Mouse (Mus musculus) stomach, postnatal 0 days (tissue): ENCODE results near the gene Ccr2. TPM values are rescaled to one million over a fixed set of nuclear protein-coding genes. Genes with fewer than 3 reads are reported as not detected.
"Not testable (repeated sequence)": the region's sequence is repeated elsewhere in the genome, so short reads cannot be mapped to it uniquely, and the experiment has no call there.

ENCODE experiments used
- ATAC-seq: fragments of 200-750 bp; cut with Nextera tagmentation; 2 replicates; pipeline ENCODE4 v1.8.0; 2017; ENCODE audit not compliant: low FRiP score, low TSS enrichment
- DNase-seq: peaks from one replicate; pipeline ENCODE4 v3.0.0-alpha.2; 2016; ENCODE audit warnings: low spot score
- H3K27ac ChIP-seq: fragments of 300-500 bp; sonication (generic); replicated peaks from 2 replicates; pipeline ENCODE4 v1.5.1; 2014; ENCODE audit warnings: mild to moderate bottlenecking, control low read depth
- H3K27me3 ChIP-seq: fragments of 300-500 bp; sonication (generic); 2 replicates; pipeline ENCODE4 v1.6.1; 2014; ENCODE audit warnings: low read length; ENCODE audit not compliant: control insufficient read depth, insufficient read depth
- H3K36me3 ChIP-seq: fragments of 300-500 bp; sonication (generic); 2 replicates; pipeline ENCODE4 v1.6.1; 2014; ENCODE audit warnings: low read length, mixed read lengths; ENCODE audit not compliant: control insufficient read depth, insufficient read depth
- H3K4me1 ChIP-seq: fragments of 300-500 bp; sonication (generic); replicated peaks from 2 replicates; pipeline ENCODE4 v1.6.1; 2014; ENCODE audit warnings: antibody characterized with exemption; ENCODE audit not compliant: control insufficient read depth, insufficient read depth
- H3K4me2 ChIP-seq: fragments of 300-500 bp; sonication (generic); replicated peaks from 2 replicates; pipeline ENCODE4 v1.6.1; 2014; ENCODE audit warnings: low read depth, mild to moderate bottlenecking, control low read depth, moderate library complexity
- H3K4me3 ChIP-seq: fragments of 300-500 bp; sonication (generic); 2 replicates; pipeline ENCODE4 v1.5.1; 2014; ENCODE audit warnings: low read depth, low read length, control low read depth
- H3K9ac ChIP-seq: fragments of 300-500 bp; sonication (generic); 2 replicates; pipeline ENCODE4 v1.6.1; 2014; ENCODE audit warnings: mild to moderate bottlenecking, low read length, control low read depth, mixed read lengths
- H3K9me3 ChIP-seq: fragments of 300-500 bp; sonication (generic); 2 replicates; pipeline ENCODE4 v1.6.1; 2016; ENCODE audit warnings: low read length; ENCODE audit not compliant: control insufficient read depth
- CTCF ChIP-seq: IDR thresholded peaks from 2 replicates; pipeline ENCODE4 v1.5.1; 2016; ENCODE audit warnings: antibody characterized with exemption, low read depth, mild to moderate bottlenecking, moderate library complexity
- EP300 ChIP-seq: optimal IDR thresholded peaks from 2 replicates; pipeline ENCODE3; 2016; ENCODE audit warnings: antibody characterized with exemption
- WGBS: fragments of 180-500 bp; shearing (Covaris S2); extraction: QIAGEN DNeasy Blood & Tissue Kit; methylation state at CpG from one replicate; pipeline ENCODE4 v1.1.7; 2014; 5-methylcytosine and 5-hydroxymethylcytosine counted together
- polyA plus RNA-seq: library from polyadenylated mRNA; unstranded; fragments of >200 nt; fragmentation: Nextera tagmentation; extraction: Ambion mirVana; gene quantifications from 2 replicates; pipeline ENCODE4 v1.2.1, GENCODE M21; 2015

Ccr2 gene
- polyA plus RNA-seq, 1 experiment from 2014 or later: 1.2 TPM

GRCm38 (mm10) chr9:124126373-124126772 lies 24.6 kb downstream of the Ccr2 start:
- no peak for TF ChIP-seq CTCF
- no peak for TF ChIP-seq EP300
- no peaks in the 10 kb centered on the region for H3K27me3 ChIP-seq
- H3K27ac ChIP-seq: peak overlapping the region; percentile 73
- H3K4me2 ChIP-seq: no peak overlapping the region
- H3K9me3 ChIP-seq: no peaks in the 10 kb centered on the region
- no peaks in the 10 kb centered on the region for H3K4me1 ChIP-seq
- 0 out of 2 replicates have a peak, but pooled peaks have one; percentile 72 for ATAC-seq
- H3K4me3 ChIP-seq: no peak overlapping the region
- peak; percentile 19 for DNase-seq
- H3K36me3 ChIP-seq: no peaks in the 10 kb centered on the region
- no peak overlapping the region for H3K9ac ChIP-seq
- WGBS: 26% methylated on average over 5 of the region's 5 CpGs

- H3K27me3 ChIP-seq: no peaks in the 10 kb centered on the region
- no peak overlapping the region for H3K4me2 ChIP-seq
- no peak for DNase-seq
- H3K4me3 ChIP-seq: no peak overlapping the region
- H3K9ac ChIP-seq: no peak overlapping the region
- no peak for ATAC-seq
- no peaks in the 10 kb centered on the region for H3K36me3 ChIP-seq
- WGBS: 26% methylated on average over 4 of the region's 4 CpGs
- H3K4me1 ChIP-seq: no peaks in the 10 kb centered on the region
- TF ChIP-seq EP300 (no peak), CTCF (peak; percentile 24; the same call in 1 of the 2 replicates)
- H3K27ac ChIP-seq: no peak overlapping the region; the same call in 1 of the 2 replicates
- H3K9me3 ChIP-seq: no peaks in the 10 kb centered on the region
Observed at GRCm38 (mm10) chr9:124127412-124127811, 25.7 kb downstream of the Ccr2 start.

- no peaks in the 10 kb centered on the region for H3K9me3 ChIP-seq
- H3K27ac ChIP-seq: no peak overlapping the region
- no peak overlapping the region for H3K9ac ChIP-seq
- H3K4me2 ChIP-seq: no peak overlapping the region
- H3K27me3 ChIP-seq: no peaks in the 10 kb centered on the region
- no peak overlapping the region for H3K4me3 ChIP-seq
- no peaks in the 10 kb centered on the region for H3K4me1 ChIP-seq
- TF ChIP-seq CTCF (peak; percentile 84), EP300 (no peak)
- ATAC-seq (no peak), DNase-seq (peak; percentile 21)
- 0% methylated on average over 1 of the region's 1 CpGs for WGBS
- no peaks in the 10 kb centered on the region for H3K36me3 ChIP-seq
Observed at GRCm38 (mm10) chr9:124128379-124128778, 26.6 kb downstream of the Ccr2 start.

GRCm38 (mm10) chr9:124132899-124133298 lies 31.1 kb downstream of the Ccr2 start:
- WGBS: 51% methylated on average over 2 of the region's 2 CpGs
- not testable (repeated sequence) for H3K4me1 ChIP-seq, H3K36me3 ChIP-seq

GRCm38 (mm10) chr9:124134919-124135318 lies 33.2 kb downstream of the Ccr2 start:
- not testable (repeated sequence) for H3K9me3 ChIP-seq, H3K4me2 ChIP-seq, H3K9ac ChIP-seq, H3K36me3 ChIP-seq, H3K4me1 ChIP-seq, H3K4me3 ChIP-seq, DNase-seq, ATAC-seq, H3K27me3 ChIP-seq, H3K27ac ChIP-seq
- 95% methylated on average over 1 of the region's 1 CpGs for WGBS

More at GRCm38 (mm10) chr9:124132899-124133298, 31.1 kb downstream of the Ccr2 start:
- DNase-seq, H3K27ac ChIP-seq, H3K9ac ChIP-seq, H3K27me3 ChIP-seq, H3K4me2 ChIP-seq, ATAC-seq, H3K4me3 ChIP-seq, H3K9me3 ChIP-seq: not testable (repeated sequence)

- Histone ChIP-seq H3K9ac (no peak overlapping the region), H3K4me1 (no peaks in the 10 kb centered on the region), H3K27ac (no peak overlapping the region), H3K9me3 (no peaks in the 10 kb centered on the region), H3K27me3 (no peaks in the 10 kb centered on the region), H3K36me3 (no peaks in the 10 kb centered on the region), H3K4me2 (no peak overlapping the region), H3K4me3 (no peak overlapping the region)
- ATAC-seq (no peak), DNase-seq (no peak)
- TF ChIP-seq CTCF: no peak
- no peak for TF ChIP-seq EP300
- 41% methylated on average over 11 of the region's 11 CpGs for WGBS
Observed at GRCm38 (mm10) chr9:124137619-124138018, 35.9 kb downstream of the Ccr2 start.
